Mouse (Mus musculus) embryonic fibroblast, embryonic 13.5 days (primary cell): ENCODE data around the gene Bend7. TPM values are rescaled to one million over a fixed set of nuclear protein-coding genes. Genes with fewer than 3 reads are reported as not detected.

Source experiments
- H3K27ac ChIP-seq: 2 replicates; pipeline ENCODE4 v1.5.1; 2012; ENCODE audit warnings: low read length, control low read depth, inconsistent platforms; ENCODE audit not compliant: insufficient read depth
- H3K4me1 ChIP-seq: 2 replicates; pipeline ENCODE4 v1.6.1; 2011; ENCODE audit warnings: low read length; ENCODE audit not compliant: control insufficient read depth, insufficient read depth
- H3K4me3 ChIP-seq: 2 replicates; pipeline ENCODE4 v1.5.1; 2011; ENCODE audit warnings: mild to moderate bottlenecking, control low read depth, low read length; ENCODE audit not compliant: insufficient read depth
- CTCF ChIP-seq: IDR thresholded peaks from 2 replicates; pipeline ENCODE4 v1.5.1; 2011; ENCODE audit warnings: mild to moderate bottlenecking, control low read depth, low read length, moderate library complexity, borderline replicate concordance; ENCODE audit not compliant: insufficient read depth
- POLR2A ChIP-seq: IDR thresholded peaks from 2 replicates; pipeline ENCODE4 v1.6.1; 2011; ENCODE audit warnings: low read depth, mild to moderate bottlenecking, control low read depth, low read length, moderate library complexity
- polyA plus RNA-seq: library from polyadenylated mRNA; stranded (reverse); fragments of >200 nt; gene quantifications from 2 replicates; pipeline ENCODE4 v1.2.4, GENCODE M21; 2011; ENCODE audit warnings: low read depth; ENCODE audit not compliant: missing spikeins, insufficient read length

Bend7 gene
- polyA plus RNA-seq, 1 experiment: not detected

DNA sequence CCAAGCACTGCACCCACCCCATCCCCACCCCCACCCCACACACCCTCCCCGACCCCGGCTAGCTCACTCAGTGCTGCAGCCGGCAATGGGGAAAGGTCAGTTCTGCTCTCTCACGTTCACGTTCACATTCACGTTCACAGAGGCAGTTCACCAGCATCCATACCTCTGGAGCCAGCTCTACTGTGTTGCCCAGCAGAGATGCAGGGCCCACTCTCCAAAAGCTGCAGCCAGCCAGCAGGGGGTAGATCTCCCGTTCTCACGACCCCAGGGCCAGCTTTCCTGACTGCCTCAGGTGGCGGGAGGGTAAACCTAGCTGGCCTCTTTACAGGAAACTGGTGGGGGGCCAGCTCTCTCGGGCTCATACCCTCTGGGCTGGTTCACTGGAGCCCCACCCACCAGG, 100.0 kb downstream of the Bend7 start:
- no peak overlapping the region for H3K4me3 ChIP-seq
- TF ChIP-seq CTCF (no peak), POLR2A (no peak)
- no peak overlapping the region for H3K27ac ChIP-seq
- H3K4me1 ChIP-seq: no peaks in the 10 kb centered on the region

DNA sequence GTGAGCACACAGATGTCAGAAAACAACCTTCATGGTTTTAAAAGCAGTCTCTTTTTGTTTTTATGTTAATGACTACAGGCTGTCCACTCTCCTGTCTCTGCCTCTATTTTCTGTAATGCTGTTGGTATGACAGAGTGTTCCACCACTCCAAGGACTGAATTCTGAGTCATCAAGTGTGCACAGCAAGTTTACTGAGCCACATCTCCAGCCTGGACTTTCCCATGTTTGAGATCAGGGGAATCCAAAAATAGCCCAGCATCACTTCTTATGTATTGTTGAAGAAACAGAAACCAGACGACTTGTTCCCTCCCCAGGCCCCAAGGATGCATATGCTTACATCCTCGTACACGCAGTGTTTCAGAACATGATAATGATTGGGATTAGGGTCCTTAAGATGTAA, 102.6 kb downstream of the Bend7 start:
- Histone ChIP-seq H3K4me1 (peaks cover 3% of the 10 kb centered on the region), H3K27ac (no peak overlapping the region), H3K4me3 (no peak overlapping the region)
- no peak for TF ChIP-seq CTCF
- no peak for TF ChIP-seq POLR2A

DNA sequence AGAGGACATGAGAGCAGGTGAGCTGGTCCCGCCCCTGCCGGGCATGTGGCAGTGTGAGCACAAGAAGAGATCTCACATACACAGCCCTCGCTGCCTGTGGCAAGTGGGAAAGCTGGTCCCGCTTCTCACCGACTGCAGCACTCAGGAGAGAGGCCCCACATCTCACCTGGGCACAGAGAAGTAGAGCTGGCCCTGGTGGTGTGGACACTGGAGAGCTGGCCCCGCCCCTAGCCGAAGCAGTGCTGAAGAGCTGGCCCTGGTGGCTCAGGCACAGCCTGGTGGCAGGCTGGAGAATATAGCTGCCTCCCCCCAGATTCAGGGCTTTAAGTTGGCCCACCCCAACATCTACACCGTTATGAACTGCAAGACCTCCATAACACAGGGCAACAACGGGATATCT, 106.4 kb downstream of the Bend7 start:
- peaks cover 3% of the 10 kb centered on the region for H3K4me1 ChIP-seq
- TF ChIP-seq CTCF (no peak), POLR2A (no peak)
- no peak overlapping the region for H3K4me3 ChIP-seq
- no peak overlapping the region for H3K27ac ChIP-seq

GRCm38 (mm10) chr2:4828032-4828431, 110.4 kb downstream of the Bend7 start:
- H3K4me1 ChIP-seq: peaks cover 3% of the 10 kb centered on the region
- H3K27ac ChIP-seq: no peak overlapping the region
- TF ChIP-seq CTCF: no peak
- no peak for TF ChIP-seq POLR2A
- H3K4me3 ChIP-seq: no peak overlapping the region

- TF ChIP-seq CTCF (no peak), POLR2A (no peak)
- Histone ChIP-seq H3K4me1 (peaks cover 3% of the 10 kb centered on the region), H3K4me3 (no peak overlapping the region), H3K27ac (no peak overlapping the region)
Measured at GRCm38 (mm10) chr2:4828446-4828997, 110.9 kb downstream of the Bend7 start.

- Histone ChIP-seq H3K27ac (no peak overlapping the region), H3K4me3 (no peak overlapping the region), H3K4me1 (peaks cover under 1% of the 10 kb centered on the region; the same call in 1 of the 2 replicates)
- TF ChIP-seq CTCF (no peak), POLR2A (no peak)
Measured at GRCm38 (mm10) chr2:4829007-4829406, 111.4 kb downstream of the Bend7 start.

DNA sequence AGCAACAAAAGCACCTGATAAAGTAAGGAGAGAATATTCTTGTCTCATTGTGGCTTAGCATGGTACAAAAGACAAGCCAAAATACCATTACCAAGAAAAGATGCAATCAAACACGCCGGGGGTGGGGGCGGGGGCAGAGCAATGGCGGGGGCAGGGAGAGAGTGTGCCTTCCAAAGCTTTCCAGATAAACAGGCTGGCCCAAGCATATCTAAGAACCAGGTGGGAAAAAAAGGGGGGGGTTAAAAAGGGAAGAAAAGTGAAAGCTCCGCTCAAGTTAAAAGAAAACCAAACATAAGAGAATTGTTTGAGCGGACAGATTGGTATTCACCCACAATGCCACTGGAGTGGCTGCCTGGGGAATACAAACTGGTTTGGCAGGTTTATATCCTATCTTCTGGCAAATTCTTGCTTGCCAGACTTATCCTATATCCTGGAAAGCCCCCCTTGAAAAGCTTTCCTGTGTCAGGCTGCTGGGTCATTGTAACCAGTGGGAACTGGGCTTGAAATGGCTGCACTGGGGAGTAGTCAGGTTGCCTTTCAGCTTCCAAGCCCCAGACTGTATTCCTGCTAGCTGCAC, 111.9 kb downstream of the Bend7 start:
- Histone ChIP-seq H3K27ac (no peak overlapping the region), H3K4me3 (no peak overlapping the region), H3K4me1 (no peaks in the 10 kb centered on the region)

DNA sequence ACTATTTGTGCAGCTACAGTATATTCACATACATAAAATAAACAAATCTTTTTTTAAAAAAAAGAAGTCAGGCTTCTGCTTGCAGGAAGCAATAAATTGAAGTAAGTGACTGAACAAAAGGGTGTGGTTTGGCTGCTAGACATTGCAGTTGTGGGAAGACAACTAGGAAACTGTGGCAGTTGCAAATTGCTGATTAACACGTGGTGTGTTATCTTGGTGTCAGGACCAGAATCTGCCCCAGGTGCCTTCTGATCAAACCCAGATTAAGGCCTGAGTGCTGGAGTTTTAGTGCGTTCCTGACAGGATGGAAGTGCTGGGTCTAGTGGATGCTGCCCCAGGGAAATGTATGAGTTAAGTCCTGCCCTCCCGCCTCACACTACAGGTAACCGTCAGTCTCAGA, 113.9 kb downstream of the Bend7 start:
- no peak overlapping the region for H3K4me3 ChIP-seq

More for the DNA sequence above, 111.9 kb downstream of the Bend7 start:
- TF ChIP-seq POLR2A (no peak), CTCF (no peak)

GRCm38 (mm10) chr2:4832166-4832565, 114.5 kb downstream of the Bend7 start:
- Histone ChIP-seq H3K4me1 (no peaks in the 10 kb centered on the region), H3K27ac (no peak overlapping the region), H3K4me3 (no peak overlapping the region)
- TF ChIP-seq CTCF: no peak
- no peak for TF ChIP-seq POLR2A

More for the DNA sequence above, 113.9 kb downstream of the Bend7 start:
- Histone ChIP-seq H3K4me1 (no peaks in the 10 kb centered on the region), H3K27ac (no peak overlapping the region)
- TF ChIP-seq CTCF (no peak), POLR2A (no peak)

GRCm38 (mm10) chr2:4849449-4849848, 131.8 kb downstream of the Bend7 start:
- no peak overlapping the region for H3K27ac ChIP-seq
- H3K4me3 ChIP-seq: no peak overlapping the region
- 0 out of 2 replicates have a peak, but pooled peaks cover 2% of the 10 kb centered on the region for H3K4me1 ChIP-seq
- no peak for TF ChIP-seq CTCF
- no peak for TF ChIP-seq POLR2A

Other genes with a start within 250 kb of the Bend7 start
- gene Prpf18, start 65.7 kb upstream of the Bend7 start, polyA plus RNA-seq: 22.2 and 24.6 TPM in 2 replicates
- 45.2 and 69.5 TPM in 2 replicates for gene Sephs1, start 163.7 kb downstream of the Bend7 start, polyA plus RNA-seq
- gene Phyh, start 201.2 kb downstream of the Bend7 start, polyA plus RNA-seq: 24.1 and 32.4 TPM in 2 replicates